Mouse (Mus musculus) cerebellum, adult 2 months (tissue): Measurements from ENCODE around the gene Gm9936. TPM values are rescaled to one million over a fixed set of nuclear protein-coding genes. Genes with fewer than 3 reads are reported as not detected.
"Not testable (repeated sequence)": the region's sequence is repeated elsewhere in the genome, so short reads cannot be mapped to it uniquely, and the experiment has no call there.

Experiments used
- DNase-seq, 2 experiments: peaks; one replicate each; pipeline ENCODE4 v3.0.0; 2021
- H3K27ac ChIP-seq: fragments of 200-500 bp; 2 replicates; pipeline ENCODE4 v1.5.1; 2012; ENCODE audit warnings: low read length, control low read depth, inconsistent platforms; ENCODE audit not compliant: insufficient read depth
- H3K27me3 ChIP-seq: fragments of 200-500 bp; 2 replicates; pipeline ENCODE4 v1.6.1; 2012; ENCODE audit warnings: inconsistent platforms, mild to moderate bottlenecking, low read length, moderate library complexity; ENCODE audit not compliant: control insufficient read depth, insufficient read depth
- H3K4me1 ChIP-seq: fragments of 200-500 bp; 2 replicates; pipeline ENCODE4 v1.6.1; 2011; ENCODE audit warnings: low read length; ENCODE audit not compliant: control insufficient read depth, insufficient read depth
- H3K4me3 ChIP-seq: fragments of 200-500 bp; replicated peaks from 2 replicates; pipeline ENCODE3; 2011; ENCODE audit warnings: mild to moderate bottlenecking, low read depth, low read length, control low read depth; ENCODE audit not compliant: insufficient read depth
- CTCF ChIP-seq: fragments of 200-500 bp; IDR thresholded peaks from 2 replicates; pipeline ENCODE4 v1.5.1; 2011; ENCODE audit warnings: low read depth, mild to moderate bottlenecking, control low read depth, low read length, moderate library complexity, borderline replicate concordance; ENCODE audit not compliant: insufficient read depth
- POLR2A ChIP-seq: fragments of 200-500 bp; IDR thresholded peaks from 2 replicates; pipeline ENCODE4 v1.6.1; 2011; ENCODE audit warnings: low read length, control low read depth, borderline replicate concordance; ENCODE audit not compliant: insufficient read depth
- WGBS: fragments of 180-500 bp; shearing (Covaris S2); methylation state at CpG from one replicate; pipeline ENCODE4 v1.1.7; 2018; 5-methylcytosine and 5-hydroxymethylcytosine counted together
- polyA plus RNA-seq: library from polyadenylated mRNA; depleted of rRNA; stranded (reverse); fragments of >200 nt; gene quantifications from 2 replicates; pipeline ENCODE4 v1.2.3, GENCODE M21; 2012

The Gm9936 gene
- polyA plus RNA-seq, 1 experiment: 0.16 TPM

DNA sequence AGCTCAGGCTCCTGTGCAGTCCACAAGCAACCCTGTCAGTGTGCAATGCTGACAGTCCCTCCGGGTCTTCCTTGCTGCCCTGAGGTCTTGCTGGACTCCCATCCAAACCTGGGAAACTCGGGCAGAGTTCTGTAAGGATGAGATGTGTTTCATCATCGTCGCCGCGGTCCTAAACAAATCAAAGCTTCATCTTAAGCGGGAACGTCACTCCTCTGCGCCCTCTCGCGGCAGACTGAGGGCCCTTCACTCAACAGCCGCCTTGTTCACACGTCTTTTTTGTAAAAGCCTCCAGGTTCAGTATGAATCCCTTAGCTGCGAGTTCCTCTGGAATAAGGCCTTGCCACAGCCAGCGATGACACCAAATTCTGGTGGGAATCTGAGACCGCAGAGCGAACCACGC is 771 bp upstream of the Gm9936 start:
- WGBS: 4% methylated on average over 18 of the region's 18 CpGs

DNA sequence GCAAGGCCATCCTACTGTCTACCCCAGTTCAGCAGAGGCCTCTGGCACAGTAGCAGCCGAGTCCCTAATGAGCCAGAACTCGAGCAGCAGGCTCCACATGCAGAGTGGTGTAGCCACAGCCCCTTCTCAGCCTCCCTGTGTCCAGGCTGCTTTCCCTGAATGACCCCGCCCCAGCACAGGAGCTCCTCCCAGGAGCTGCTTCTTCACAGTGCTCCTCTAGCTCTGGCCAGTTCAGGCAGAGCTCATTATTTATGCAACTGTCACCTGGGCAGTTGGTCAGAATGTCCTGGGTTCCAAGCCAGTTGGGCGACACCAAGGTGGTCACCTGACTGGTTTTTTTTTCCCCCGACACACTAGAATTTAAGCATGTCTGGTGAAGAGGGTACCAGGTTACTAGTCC is 5.1 kb downstream of the Gm9936 start, which contains the start of gene 4930519G04Rik:
Gene 4930519G04Rik, plus strand, starts transcription at position 301 of the 400 bp plus-strand sequence.
- H3K27ac ChIP-seq, H3K4me3 ChIP-seq, DNase-seq, H3K4me1 ChIP-seq, H3K27me3 ChIP-seq: not testable (repeated sequence)
- WGBS: 76% methylated on average over 3 of the region's 5 CpGs

More for the DNA sequence above, 771 bp upstream of the Gm9936 start:
- Histone ChIP-seq H3K4me1 (peaks cover 5% of the 10 kb centered on the region; the same call in 1 of the 2 replicates), H3K27me3 (no peaks in the 10 kb centered on the region), H3K27ac (no peak overlapping the region), H3K4me3 (peak overlapping the region; percentile 57)
- peak; percentile 75 to 84 for DNase-seq
- TF ChIP-seq POLR2A (no peak), CTCF (peak; percentile 87)

DNA sequence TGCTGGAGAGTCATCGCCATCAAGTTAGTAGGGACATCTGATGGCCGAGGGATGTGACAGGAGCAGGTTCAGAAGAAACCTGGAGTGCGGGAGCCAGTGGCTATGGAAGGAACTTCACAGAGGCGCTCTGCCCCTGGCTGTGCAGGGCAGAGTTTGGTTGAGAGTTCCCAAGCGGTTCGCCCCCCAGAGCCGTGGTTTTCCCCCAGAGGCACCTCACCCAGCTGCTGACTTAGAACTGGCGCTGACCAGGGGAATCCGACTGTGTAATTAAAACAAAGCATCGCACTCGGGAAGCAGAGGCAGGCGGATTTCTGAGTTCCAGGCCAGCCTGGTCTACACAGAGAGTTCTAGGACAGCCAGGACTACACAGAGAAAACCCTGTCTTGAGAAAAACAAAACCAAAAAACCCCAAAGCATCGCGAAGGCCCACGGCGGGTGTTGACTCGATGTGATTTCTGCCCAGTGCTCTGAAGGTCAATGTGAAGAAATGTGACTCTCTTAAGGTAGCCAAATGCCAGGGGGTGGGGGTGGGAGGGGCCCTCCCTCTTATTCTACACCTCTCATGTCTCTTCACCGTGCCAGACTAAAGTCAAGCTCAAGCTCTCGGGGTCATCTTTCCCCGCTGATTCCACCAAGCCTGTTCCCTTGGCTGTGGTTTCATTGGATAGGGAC is 6.8 kb downstream of the Gm9936 start:
- Histone ChIP-seq H3K27me3 (no peaks in the 10 kb centered on the region), H3K4me3 (no peak overlapping the region), H3K4me1 (no peaks in the 10 kb centered on the region), H3K27ac (no peak overlapping the region)
- no peak for DNase-seq
- no peak for TF ChIP-seq POLR2A
- TF ChIP-seq CTCF: no peak
- 80% methylated on average over 20 of the region's 20 CpGs for WGBS

DNA sequence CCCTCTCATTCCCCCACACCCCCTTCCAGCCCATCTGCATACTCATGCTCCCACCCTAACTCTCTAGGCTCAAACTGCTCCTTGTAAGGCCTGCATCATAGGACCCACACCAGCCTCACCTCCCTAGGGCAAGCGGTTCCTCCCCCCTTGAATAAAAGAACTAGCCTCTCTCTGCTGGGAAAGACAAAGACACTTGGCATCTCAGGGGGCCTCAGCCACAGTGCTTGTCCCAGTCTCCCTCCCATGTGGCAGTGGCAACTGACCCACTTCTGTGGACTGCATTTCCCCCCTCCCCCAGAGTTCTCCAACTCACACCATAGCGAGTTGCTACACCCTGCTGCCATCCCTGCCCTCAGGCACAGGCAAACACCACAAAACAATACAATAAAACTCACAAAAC is 14.1 kb downstream of the Gm9936 start:
- not testable (repeated sequence) for DNase-seq, H3K4me1 ChIP-seq, H3K27me3 ChIP-seq, H3K4me3 ChIP-seq, H3K27ac ChIP-seq
- WGBS: 54% methylated on average over 2 of the region's 2 CpGs

DNA sequence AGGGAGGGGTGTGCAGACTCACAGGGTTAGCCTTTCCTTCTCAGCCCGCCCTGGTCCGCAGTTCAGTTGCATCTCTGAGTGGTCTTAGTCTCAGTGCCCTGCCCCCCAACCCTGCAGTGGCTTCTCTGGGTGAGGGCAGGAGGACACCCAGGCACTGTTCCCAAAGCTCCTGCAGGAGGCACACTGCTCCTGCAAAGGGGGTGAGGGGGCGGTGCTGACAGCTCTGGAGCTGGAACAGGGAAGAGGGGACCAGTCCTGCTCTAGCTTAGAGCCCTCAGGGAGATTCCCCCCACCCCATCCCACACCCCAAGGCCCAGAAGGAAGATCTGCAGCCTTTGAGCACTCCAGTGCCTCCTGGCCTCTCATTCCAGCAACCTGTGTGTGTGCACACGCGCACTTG is 15.8 kb downstream of the Gm9936 start:
- Histone ChIP-seq H3K4me3 (no peak overlapping the region), H3K4me1 (no peaks in the 10 kb centered on the region), H3K27ac (no peak overlapping the region), H3K27me3 (no peaks in the 10 kb centered on the region)
- DNase-seq: no peak
- 39% methylated on average over 5 of the region's 5 CpGs for whole genome bisulfite sequencing
- TF ChIP-seq POLR2A (no peak), CTCF (no peak)

DNA sequence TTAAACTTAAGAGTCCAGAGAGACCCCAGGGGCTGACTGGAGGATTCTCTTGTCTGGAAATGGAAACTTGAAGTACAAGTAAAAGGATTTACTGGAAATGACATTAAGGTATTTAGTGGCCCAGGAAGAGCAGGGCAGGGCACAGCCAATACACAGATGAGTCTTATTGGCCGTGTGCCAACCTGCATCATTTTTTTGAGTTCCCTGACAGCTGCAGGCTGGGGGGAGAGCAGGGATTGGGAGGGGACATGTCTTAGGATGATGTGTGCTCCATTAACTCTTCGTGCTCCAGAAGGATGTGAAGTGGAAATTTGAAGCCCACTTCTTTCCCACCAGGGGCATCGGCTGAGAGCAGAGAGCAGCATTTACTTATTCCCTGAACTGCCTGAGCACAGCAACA is 16.3 kb downstream of the Gm9936 start:
- not testable (repeated sequence) for DNase-seq, H3K4me1 ChIP-seq, H3K4me3 ChIP-seq, H3K27ac ChIP-seq, H3K27me3 ChIP-seq
- WGBS: 10% methylated on average over 3 of the region's 3 CpGs

DNA sequence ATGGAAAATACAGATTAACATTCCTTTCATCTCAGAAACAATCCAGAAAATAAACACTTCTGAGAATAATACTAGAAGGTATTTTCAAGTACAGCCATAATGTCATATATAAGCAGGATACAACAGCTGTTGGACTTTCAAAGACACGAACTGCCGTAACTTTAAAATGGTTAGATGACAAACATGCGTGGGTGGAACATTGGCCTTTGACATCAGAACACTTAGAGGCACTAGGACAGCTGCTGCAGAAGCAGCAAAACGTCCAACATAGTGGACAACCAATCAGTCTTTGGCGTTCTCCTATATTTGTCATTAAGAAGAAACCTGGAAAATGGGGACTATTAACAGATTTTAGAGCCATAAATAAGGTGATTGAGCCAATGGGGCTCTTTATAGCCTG is 18.0 kb downstream of the Gm9936 start:
- H3K27ac ChIP-seq, H3K4me3 ChIP-seq, H3K27me3 ChIP-seq, H3K4me1 ChIP-seq, DNase-seq: not testable (repeated sequence)
- 79% methylated on average over 5 of the region's 5 CpGs for WGBS

DNA sequence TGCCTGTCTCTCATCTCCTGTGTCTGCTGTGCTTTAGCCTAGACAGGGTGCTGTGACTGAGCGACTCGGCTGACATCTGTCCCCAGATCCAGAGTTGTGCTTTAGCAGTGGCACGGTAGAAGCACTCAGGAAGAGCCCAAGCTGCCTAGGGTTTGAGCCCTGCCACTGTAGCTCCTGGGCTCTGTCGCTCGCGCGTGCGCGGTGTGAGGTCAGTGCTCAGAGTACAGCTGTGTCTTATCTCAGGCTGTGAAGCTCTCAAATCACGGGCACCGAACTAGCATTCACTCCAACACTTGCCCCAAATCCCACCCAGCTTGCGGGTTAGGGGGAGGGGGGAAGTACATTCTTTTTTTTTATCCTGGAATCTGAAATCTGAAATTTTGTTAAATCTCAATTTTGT is 21.6 kb downstream of the Gm9936 start:
- WGBS: 70% methylated on average over 12 of the region's 12 CpGs

DNA sequence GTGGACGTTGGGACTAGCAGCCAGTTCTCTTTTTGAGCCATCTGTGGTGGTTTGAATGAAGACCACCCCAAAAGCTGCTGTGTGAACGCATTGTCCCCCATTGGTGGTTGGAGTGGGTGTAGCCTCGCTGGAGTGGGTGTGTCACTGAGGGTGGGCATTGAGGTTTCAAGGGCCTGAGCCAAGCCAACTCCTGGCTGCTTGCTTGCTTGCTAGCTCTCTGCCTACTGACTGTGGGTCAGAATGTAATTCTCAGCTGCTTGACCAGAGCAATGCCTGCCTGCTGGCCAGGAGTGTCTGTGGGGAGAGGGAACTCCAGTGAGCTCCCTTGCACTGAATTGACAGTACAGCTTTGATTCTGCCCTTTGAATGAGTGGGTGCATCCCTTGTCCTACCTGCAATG is 28.7 kb downstream of the Gm9936 start:
- Histone ChIP-seq H3K27ac (no peak overlapping the region), H3K27me3 (no peaks in the 10 kb centered on the region), H3K4me3 (no peak overlapping the region), H3K4me1 (no peaks in the 10 kb centered on the region)
- no peak for DNase-seq
- no peak for TF ChIP-seq POLR2A
- 39% methylated on average over 3 of the region's 3 CpGs for WGBS

More for the DNA sequence above, 21.6 kb downstream of the Gm9936 start:
- Histone ChIP-seq H3K27ac (no peak overlapping the region), H3K27me3 (no peaks in the 10 kb centered on the region), H3K4me3 (no peak overlapping the region), H3K4me1 (no peaks in the 10 kb centered on the region)
- TF ChIP-seq POLR2A: no peak
- no peak for DNase-seq
